Mouse (Mus musculus): Measurements from ENCODE around the gene Tada2b.

DNA sequence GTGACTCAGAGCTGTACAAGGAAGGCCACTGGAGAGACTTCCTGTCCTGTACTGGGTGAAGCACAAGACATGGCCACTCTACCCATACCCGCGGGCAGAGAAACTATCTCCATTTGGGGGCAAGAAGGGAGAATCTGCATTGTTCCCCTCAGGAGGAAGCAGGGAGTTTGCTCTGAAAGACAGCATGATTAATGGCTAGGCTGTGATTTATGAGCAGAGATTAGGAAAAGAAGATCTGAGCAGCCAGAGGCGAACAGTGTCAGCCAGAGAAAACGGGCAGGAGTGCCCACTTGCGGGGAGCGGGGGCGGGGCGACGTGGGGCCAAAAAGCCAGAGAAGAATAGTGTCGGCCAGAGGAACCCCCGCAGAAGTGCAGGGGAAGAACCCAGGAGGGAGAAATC lies 56.3 kb downstream of the Tada2b start:
- TF ChIP-seq CTCF (IDR thresholded peaks at IDR 0.05; ENCODE audit: low read depth): no peak
- TF ChIP-seq EP300 (IDR thresholded peaks at IDR 0.05; ENCODE audit: low read depth): no peak
